Mouse (Mus musculus): Measurements from ENCODE around the gene Ube2e1. TPM values are rescaled to one million over a fixed set of nuclear protein-coding genes. Genes with fewer than 3 reads are reported as not detected.

Ube2e1 gene
- polyA plus RNA-seq, 1 experiment from 2014 or later: 98.7 TPM

- H3K27ac ChIP-seq: no peak overlapping the region
- no peak overlapping the region for H3K4me3 ChIP-seq (ENCODE audit: inconsistent target)
- 53% methylated on average over 2 of the region's 2 CpGs for WGBS (ENCODE audit: missing documents)
- peaks cover 37% of the 10 kb centered on the region; the same call in 1 of the 2 replicates for H3K79me2 ChIP-seq (ENCODE audit: inconsistent target)
- H3K36me3 ChIP-seq (ENCODE audit: inconsistent target): no peaks in the 10 kb centered on the region
Measured at GRCm38 (mm10) chr14:18297441-18297840, 34.2 kb downstream of the Ube2e1 start.

- Histone ChIP-seq H3K27ac (no peak overlapping the region), H3K4me3 (ENCODE audit: inconsistent target) (no peak overlapping the region), H3K36me3 (ENCODE audit: inconsistent target) (no peaks in the 10 kb centered on the region), H3K79me2 (ENCODE audit: inconsistent target) (peaks cover 53% of the 10 kb centered on the region; the same call in 1 of the 2 replicates)
- 68% methylated on average over 3 of the region's 3 CpGs for WGBS (ENCODE audit: missing documents)
Measured at GRCm38 (mm10) chr14:18292578-18292977, 39.1 kb downstream of the Ube2e1 start.

- Histone ChIP-seq H3K27ac (no peak overlapping the region), H3K36me3 (ENCODE audit: inconsistent target) (no peaks in the 10 kb centered on the region), H3K4me3 (ENCODE audit: inconsistent target) (no peak overlapping the region), H3K79me2 (ENCODE audit: inconsistent target) (peaks cover 58% of the 10 kb centered on the region; the same call in 1 of the 2 replicates)
- WGBS (ENCODE audit: missing documents): 94% methylated on average over 3 of the region's 3 CpGs
Measured at GRCm38 (mm10) chr14:18292111-18292510, 39.5 kb downstream of the Ube2e1 start.

- no peak overlapping the region for H3K27ac ChIP-seq
- H3K4me3 ChIP-seq (ENCODE audit: inconsistent target): no peak overlapping the region
- WGBS (ENCODE audit: missing documents): 93% methylated on average over 2 of the region's 2 CpGs
- H3K36me3 ChIP-seq (ENCODE audit: inconsistent target): peaks cover 7% of the 10 kb centered on the region
- H3K79me2 ChIP-seq (ENCODE audit: inconsistent target): peaks cover 30% of the 10 kb centered on the region; the same call in 1 of the 2 replicates
Measured at GRCm38 (mm10) chr14:18287391-18287790, 44.3 kb downstream of the Ube2e1 start.

- 100% methylated on average over 2 of the region's 2 CpGs for WGBS (ENCODE audit: missing documents)
- Histone ChIP-seq H3K27ac (no peak overlapping the region), H3K36me3 (ENCODE audit: inconsistent target) (peaks cover 7% of the 10 kb centered on the region), H3K79me2 (ENCODE audit: inconsistent target) (peaks cover 21% of the 10 kb centered on the region; the same call in 1 of the 2 replicates), H3K4me3 (ENCODE audit: inconsistent target) (no peak overlapping the region)
Measured at GRCm38 (mm10) chr14:18286441-18286840, 45.2 kb downstream of the Ube2e1 start.

- 100% methylated on average over 3 of the region's 3 CpGs for WGBS (ENCODE audit: missing documents)
- no peak overlapping the region for H3K27ac ChIP-seq
- H3K36me3 ChIP-seq (ENCODE audit: inconsistent target): peaks cover 7% of the 10 kb centered on the region
- H3K4me3 ChIP-seq (ENCODE audit: inconsistent target): no peak overlapping the region
- peaks cover 16% of the 10 kb centered on the region; the same call in 1 of the 2 replicates for H3K79me2 ChIP-seq (ENCODE audit: inconsistent target)
Measured at GRCm38 (mm10) chr14:18285476-18285875, 46.2 kb downstream of the Ube2e1 start.

- Histone ChIP-seq H3K27ac (no peak overlapping the region), H3K36me3 (ENCODE audit: inconsistent target) (peaks cover 7% of the 10 kb centered on the region), H3K4me3 (ENCODE audit: inconsistent target) (no peak overlapping the region), H3K79me2 (ENCODE audit: inconsistent target) (peaks cover 16% of the 10 kb centered on the region; the same call in 1 of the 2 replicates)
- WGBS (ENCODE audit: missing documents): 82% methylated on average over 2 of the region's 2 CpGs
Measured at GRCm38 (mm10) chr14:18284581-18284980, 47.1 kb downstream of the Ube2e1 start.

- 93% methylated on average over 5 of the region's 5 CpGs for WGBS (ENCODE audit: missing documents)
- Histone ChIP-seq H3K79me2 (ENCODE audit: inconsistent target) (no peaks in the 10 kb centered on the region), H3K4me3 (ENCODE audit: inconsistent target) (no peak overlapping the region), H3K36me3 (ENCODE audit: inconsistent target) (peaks cover 30% of the 10 kb centered on the region), H3K27ac (no peak overlapping the region)
Measured at GRCm38 (mm10) chr14:18280375-18280774, 51.3 kb downstream of the Ube2e1 start.

GRCm38 (mm10) chr14:18274526-18274925 is 57.1 kb downstream of the Ube2e1 start:
- Histone ChIP-seq H3K79me2 (ENCODE audit: inconsistent target) (peaks cover 12% of the 10 kb centered on the region), H3K27ac (no peak overlapping the region), H3K4me3 (ENCODE audit: inconsistent target) (no peak overlapping the region), H3K36me3 (ENCODE audit: inconsistent target) (peaks cover 23% of the 10 kb centered on the region)
- WGBS (ENCODE audit: missing documents): 100% methylated on average over 1 of the region's 1 CpGs

- Histone ChIP-seq H3K36me3 (ENCODE audit: inconsistent target) (peaks cover 11% of the 10 kb centered on the region; the same call in 1 of the 2 replicates), H3K4me3 (ENCODE audit: inconsistent target) (peak overlapping the region; percentile 66), H3K79me2 (ENCODE audit: inconsistent target) (peaks cover 22% of the 10 kb centered on the region), H3K27ac (peak overlapping the region; percentile 52)
- WGBS (ENCODE audit: missing documents): 14% methylated on average over 7 of the region's 7 CpGs
Measured at GRCm38 (mm10) chr14:18271666-18272065, 60.0 kb downstream of the Ube2e1 start.

GRCm38 (mm10) chr14:18270529-18271441 is 60.9 kb downstream of the Ube2e1 start, which contains the start of the genes Nkiras1 and Rpl15:
Gene Nkiras1, plus strand, starts transcription at chr14:18271136.
Gene Rpl15, minus strand, starts transcription at chr14:18271391.
- under 1% methylated on average over 77 of the region's 78 CpGs for WGBS (ENCODE audit: missing documents)
- peak within 1 kb of the TSS; percentile 75 for H3K4me3 ChIP-seq (ENCODE audit: inconsistent target)

GRCm38 (mm10) chr14:18269947-18270528 is 61.6 kb downstream of the Ube2e1 start:
- Histone ChIP-seq H3K27ac (peak overlapping the region; percentile 51), H3K79me2 (ENCODE audit: inconsistent target) (peaks cover 22% of the 10 kb centered on the region), H3K36me3 (ENCODE audit: inconsistent target) (peaks cover 11% of the 10 kb centered on the region; the same call in 1 of the 2 replicates), H3K4me3 (ENCODE audit: inconsistent target) (peak overlapping the region; percentile 75)
- 2% methylated on average over 14 of the region's 24 CpGs for WGBS (ENCODE audit: missing documents)

More at GRCm38 (mm10) chr14:18270529-18271441, 60.9 kb downstream of the Ube2e1 start, which contains the start of the genes Nkiras1 and Rpl15:
- H3K27ac ChIP-seq: peak within 1 kb of the TSS; percentile 52
- peaks cover 11% of the 10 kb centered on the region; the same call in 1 of the 2 replicates for H3K36me3 ChIP-seq (ENCODE audit: inconsistent target)
- peaks cover 22% of the 10 kb centered on the region for H3K79me2 ChIP-seq (ENCODE audit: inconsistent target)

- WGBS (ENCODE audit: missing documents): 40% methylated on average over 4 of the region's 4 CpGs
- Histone ChIP-seq H3K27ac (no peak overlapping the region), H3K36me3 (ENCODE audit: inconsistent target) (peaks cover 11% of the 10 kb centered on the region; the same call in 1 of the 2 replicates), H3K79me2 (ENCODE audit: inconsistent target) (peaks cover 3% of the 10 kb centered on the region; the same call in 1 of the 2 replicates), H3K4me3 (ENCODE audit: inconsistent target) (no peak overlapping the region)
Measured at GRCm38 (mm10) chr14:18263427-18263826, 68.2 kb downstream of the Ube2e1 start.

GRCm38 (mm10) chr14:18261203-18261602 is 70.5 kb downstream of the Ube2e1 start:
- no peaks in the 10 kb centered on the region for H3K36me3 ChIP-seq (ENCODE audit: inconsistent target)
- no peaks in the 10 kb centered on the region for H3K79me2 ChIP-seq (ENCODE audit: inconsistent target)
- WGBS (ENCODE audit: missing documents): 96% methylated on average over 3 of the region's 3 CpGs
- no peak overlapping the region for H3K27ac ChIP-seq
- no peak overlapping the region for H3K4me3 ChIP-seq (ENCODE audit: inconsistent target)

Data from macrophage (primary cell).